Mouse (Mus musculus) heart, embryonic 10.5 days (tissue): ENCODE data around the gene Rnf6. TPM values are rescaled to one million over a fixed set of nuclear protein-coding genes. Genes with fewer than 3 reads are reported as not detected.
A peak's percentile ranks its signal among the peaks of the same experiment; 100 is the strongest.

Experiments used
- DNase-seq: peaks from one replicate; pipeline ENCODE4 v3.0.0-alpha.2; 2017; ENCODE audit warnings: low spot score
- H3K27ac ChIP-seq: fragments of 300-500 bp; sonication (generic); 2 replicates; pipeline ENCODE4 v1.5.1; 2016; ENCODE audit warnings: mild to moderate bottlenecking
- H3K27me3 ChIP-seq: fragments of 300-500 bp; sonication (generic); 2 replicates; pipeline ENCODE4 v1.6.1; 2016; ENCODE audit warnings: mild to moderate bottlenecking; ENCODE audit not compliant: poor library complexity, insufficient read depth, severe bottlenecking
- H3K36me3 ChIP-seq: fragments of 300-500 bp; sonication (generic); 2 replicates; pipeline ENCODE4 v1.6.1; 2016; ENCODE audit warnings: mild to moderate bottlenecking, moderate library complexity
- H3K4me1 ChIP-seq: fragments of 300-500 bp; sonication (generic); 2 replicates; pipeline ENCODE4 v1.6.1; 2016; ENCODE audit warnings: mild to moderate bottlenecking
- H3K4me3 ChIP-seq: fragments of 300-500 bp; sonication (generic); 2 replicates; pipeline ENCODE4 v1.5.1; 2016; ENCODE audit warnings: mild to moderate bottlenecking, moderate library complexity
- H3K9me3 ChIP-seq: fragments of 300-500 bp; sonication (generic); 2 replicates; pipeline ENCODE4 v1.6.1; 2016; ENCODE audit warnings: mild to moderate bottlenecking, moderate library complexity
- WGBS: fragments of 180-500 bp; shearing (Covaris S2); methylation state at CpG from one replicate; pipeline ENCODE4 v1.1.7; 2016; 5-methylcytosine and 5-hydroxymethylcytosine counted together
- polyA plus RNA-seq: library from polyadenylated mRNA; unstranded; fragments of >200 nt; fragmentation: Nextera tagmentation; extraction: Ambion mirVana; gene quantifications from 2 replicates; pipeline ENCODE4 v1.2.1, GENCODE M21; 2016

Rnf6 gene
- polyA plus RNA-seq, 1 experiment from 2014 or later: 41.1 TPM

- no peak overlapping the region for H3K27ac ChIP-seq
- H3K9me3 ChIP-seq: no peaks in the 10 kb centered on the region
- H3K36me3 ChIP-seq: peaks cover 10% of the 10 kb centered on the region; the same call in 1 of the 2 replicates
- H3K27me3 ChIP-seq: no peaks in the 10 kb centered on the region
- 89% methylated on average over 5 of the region's 5 CpGs for WGBS
- DNase-seq: no peak
- H3K4me3 ChIP-seq: no peak overlapping the region
- peaks cover 4% of the 10 kb centered on the region; the same call in 1 of the 2 replicates for H3K4me1 ChIP-seq
Observed at GRCm38 (mm10) chr5:146223786-146224185, 2.4 kb upstream of the Rnf6 start.

- 37% methylated on average over 6 of the region's 6 CpGs for WGBS
Observed at GRCm38 (mm10) chr5:146221722-146222121, 367 bp upstream of the Rnf6 start.

GRCm38 (mm10) chr5:146220501-146220878 lies 865 bp downstream of the Rnf6 start:
- Histone ChIP-seq H3K27me3 (no peaks in the 10 kb centered on the region), H3K27ac (peak overlapping the region; percentile 98), H3K4me3 (peak overlapping the region; percentile 77), H3K9me3 (no peaks in the 10 kb centered on the region), H3K4me1 (peaks cover 4% of the 10 kb centered on the region; the same call in 1 of the 2 replicates), H3K36me3 (peaks cover 37% of the 10 kb centered on the region)
- WGBS: 9% methylated on average over 13 of the region's 13 CpGs
- DNase-seq: no peak

More at GRCm38 (mm10) chr5:146221722-146222121, 367 bp upstream of the Rnf6 start:
- peaks cover 4% of the 10 kb centered on the region; the same call in 1 of the 2 replicates for H3K4me1 ChIP-seq
- peaks cover 28% of the 10 kb centered on the region for H3K36me3 ChIP-seq
- H3K9me3 ChIP-seq: no peaks in the 10 kb centered on the region
- peak overlapping the region; percentile 77 for H3K4me3 ChIP-seq
- no peak for DNase-seq
- H3K27me3 ChIP-seq: no peaks in the 10 kb centered on the region
- peak overlapping the region; percentile 98 for H3K27ac ChIP-seq

GRCm38 (mm10) chr5:146205537-146205936 lies 15.8 kb downstream of the Rnf6 start:
- Histone ChIP-seq H3K36me3 (peaks cover 84% of the 10 kb centered on the region), H3K4me3 (no peak overlapping the region)
- 86% methylated on average over 5 of the region's 5 CpGs for WGBS

GRCm38 (mm10) chr5:146203921-146204320 lies 17.4 kb downstream of the Rnf6 start:
- Histone ChIP-seq H3K4me1 (no peaks in the 10 kb centered on the region), H3K36me3 (peaks cover 70% of the 10 kb centered on the region), H3K9me3 (0 out of 2 replicates have a peak, but pooled peaks cover 3% of the 10 kb centered on the region), H3K27ac (no peak overlapping the region), H3K27me3 (no peaks in the 10 kb centered on the region), H3K4me3 (no peak overlapping the region)
- 81% methylated on average over 2 of the region's 2 CpGs for WGBS
- DNase-seq: no peak

More at GRCm38 (mm10) chr5:146205537-146205936, 15.8 kb downstream of the Rnf6 start:
- DNase-seq: no peak
- Histone ChIP-seq H3K27me3 (no peaks in the 10 kb centered on the region), H3K27ac (no peak overlapping the region), H3K9me3 (0 out of 2 replicates have a peak, but pooled peaks cover 2% of the 10 kb centered on the region), H3K4me1 (no peaks in the 10 kb centered on the region)

- Histone ChIP-seq H3K4me1 (no peaks in the 10 kb centered on the region), H3K36me3 (peaks cover 36% of the 10 kb centered on the region), H3K27ac (no peak overlapping the region), H3K4me3 (no peak overlapping the region), H3K27me3 (no peaks in the 10 kb centered on the region), H3K9me3 (0 out of 2 replicates have a peak, but pooled peaks cover 3% of the 10 kb centered on the region)
- no peak for DNase-seq
- WGBS: 96% methylated on average over 6 of the region's 6 CpGs
Observed at GRCm38 (mm10) chr5:146200580-146200979, 20.8 kb downstream of the Rnf6 start.

DNA sequence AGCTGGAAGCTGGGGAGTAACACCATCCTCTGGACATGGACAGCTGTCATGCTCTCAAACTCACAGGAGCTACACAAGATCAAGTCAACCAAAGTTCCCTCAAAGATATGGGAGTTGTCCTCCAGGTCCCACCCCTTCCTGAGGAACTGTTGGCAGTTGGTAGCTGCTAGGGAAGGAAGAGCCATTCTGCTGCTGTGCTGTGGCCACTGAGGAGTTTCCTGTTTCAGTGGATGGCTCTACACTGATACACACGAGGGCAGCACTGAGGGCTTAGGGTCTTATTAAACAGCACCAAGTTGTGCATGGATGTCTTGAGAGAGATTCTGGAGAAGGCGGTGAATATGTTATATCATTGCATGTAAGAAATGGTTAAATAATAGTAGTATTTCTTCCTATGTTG lies 21.8 kb downstream of the Rnf6 start:
- WGBS: 73% methylated on average over 2 of the region's 2 CpGs
- Histone ChIP-seq H3K4me3 (no peak overlapping the region), H3K4me1 (no peaks in the 10 kb centered on the region)

GRCm38 (mm10) chr5:146199073-146199472 lies 22.3 kb downstream of the Rnf6 start:
- DNase-seq: no peak
- Histone ChIP-seq H3K4me1 (no peaks in the 10 kb centered on the region), H3K27me3 (no peaks in the 10 kb centered on the region), H3K9me3 (0 out of 2 replicates have a peak, but pooled peaks cover 3% of the 10 kb centered on the region), H3K4me3 (no peak overlapping the region), H3K27ac (no peak overlapping the region), H3K36me3 (peaks cover 21% of the 10 kb centered on the region)

More for the DNA sequence above, 21.8 kb downstream of the Rnf6 start:
- 0 out of 2 replicates have a peak, but pooled peaks cover 3% of the 10 kb centered on the region for H3K9me3 ChIP-seq
- peaks cover 26% of the 10 kb centered on the region for H3K36me3 ChIP-seq
- no peak for DNase-seq
- no peaks in the 10 kb centered on the region for H3K27me3 ChIP-seq
- no peak overlapping the region for H3K27ac ChIP-seq

DNA sequence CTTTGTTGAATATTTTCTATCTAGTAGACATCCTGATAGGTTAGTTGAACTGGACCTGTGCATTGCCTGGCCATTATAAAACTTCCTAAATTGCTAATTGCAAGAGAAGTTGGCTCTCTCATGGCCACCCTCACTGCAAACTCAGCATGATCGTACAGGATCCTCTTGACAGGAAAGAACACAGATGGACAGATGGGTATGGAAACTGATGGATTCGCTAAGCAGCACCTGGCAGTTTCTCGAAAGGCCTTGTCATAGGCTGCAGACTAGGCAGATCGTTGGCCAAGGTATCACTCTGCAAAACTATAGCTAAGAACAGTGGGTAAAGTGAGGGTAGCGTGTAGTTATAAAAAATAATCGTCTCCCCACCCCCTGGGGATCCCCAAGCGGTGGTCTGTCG lies 28.0 kb downstream of the Rnf6 start:
- Histone ChIP-seq H3K27ac (no peak overlapping the region), H3K4me3 (no peak overlapping the region), H3K4me1 (no peaks in the 10 kb centered on the region), H3K9me3 (no peaks in the 10 kb centered on the region), H3K36me3 (no peaks in the 10 kb centered on the region), H3K27me3 (no peaks in the 10 kb centered on the region)
- no peak for DNase-seq
- WGBS: 78% methylated on average over 8 of the region's 8 CpGs

DNA sequence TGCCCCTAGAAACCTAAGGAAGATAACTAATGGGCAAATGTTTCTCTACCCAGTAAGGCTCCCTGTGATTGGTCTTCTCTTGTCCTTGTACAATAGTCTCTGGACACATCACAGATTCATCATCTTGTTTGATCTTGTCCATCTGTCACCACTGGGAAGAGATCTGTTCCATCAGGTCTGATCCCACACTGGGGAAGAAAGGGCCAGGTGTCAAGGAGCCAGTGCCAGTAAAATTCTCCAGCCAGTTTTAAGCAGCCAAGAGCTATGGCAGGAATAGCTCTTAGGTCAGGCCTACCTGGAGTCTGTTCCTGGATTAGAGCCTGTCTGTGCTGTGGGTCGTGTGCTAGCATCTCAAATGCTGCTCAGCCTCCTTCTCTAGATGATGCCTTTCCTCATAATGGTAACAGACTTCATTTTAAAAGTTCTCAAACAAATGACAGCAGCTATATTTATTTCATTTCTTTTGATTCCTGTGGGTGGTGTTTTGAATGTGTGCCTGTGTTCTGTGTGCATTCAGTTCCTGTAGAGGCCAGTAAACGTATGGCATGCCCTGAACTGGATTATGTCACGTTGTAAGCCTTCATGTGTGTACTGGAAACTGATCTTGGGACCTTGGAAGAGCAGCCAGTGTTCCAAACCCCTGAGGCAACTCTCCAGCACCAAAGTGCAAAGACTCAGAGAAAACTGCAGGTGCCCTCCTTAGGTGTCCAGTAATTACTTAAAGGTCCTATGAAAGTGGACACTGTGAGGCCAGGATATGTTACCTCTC lies 30.7 kb downstream of the Rnf6 start:
- H3K9me3 ChIP-seq: no peaks in the 10 kb centered on the region
- H3K4me1 ChIP-seq: no peaks in the 10 kb centered on the region
- H3K27me3 ChIP-seq: no peaks in the 10 kb centered on the region
- H3K27ac ChIP-seq: no peak overlapping the region
- H3K4me3 ChIP-seq: no peak overlapping the region
- DNase-seq: no peak
- no peaks in the 10 kb centered on the region for H3K36me3 ChIP-seq
- 61% methylated on average over 3 of the region's 3 CpGs for WGBS

DNA sequence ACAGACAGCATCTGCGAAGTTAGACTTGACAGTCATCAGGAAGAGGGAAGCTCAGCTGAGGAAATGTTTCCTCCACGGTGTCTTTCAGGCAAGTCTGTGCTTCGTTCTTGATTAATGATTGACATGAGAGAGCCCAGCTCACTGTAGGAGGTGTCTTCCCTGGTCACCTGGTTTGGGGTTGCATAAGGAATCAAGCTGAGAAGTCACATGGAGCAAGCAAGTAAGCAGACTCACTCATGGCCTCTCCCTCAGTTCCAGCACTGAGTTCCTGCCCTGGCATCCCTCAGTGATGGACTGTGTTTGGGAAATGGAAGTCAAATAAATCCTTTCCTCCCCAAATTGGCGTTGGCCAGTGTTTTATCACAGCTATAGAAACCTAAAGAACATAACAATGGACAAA lies 31.3 kb downstream of the Rnf6 start:
- no peaks in the 10 kb centered on the region for H3K36me3 ChIP-seq
- no peak overlapping the region for H3K27ac ChIP-seq
- no peaks in the 10 kb centered on the region for H3K4me1 ChIP-seq
- WGBS: 65% methylated on average over 4 of the region's 4 CpGs
- DNase-seq: no peak
- no peak overlapping the region for H3K4me3 ChIP-seq
- no peaks in the 10 kb centered on the region for H3K9me3 ChIP-seq
- no peaks in the 10 kb centered on the region for H3K27me3 ChIP-seq

GRCm38 (mm10) chr5:146188712-146189111 lies 32.6 kb downstream of the Rnf6 start:
- Histone ChIP-seq H3K9me3 (no peaks in the 10 kb centered on the region), H3K4me1 (no peaks in the 10 kb centered on the region), H3K27me3 (no peaks in the 10 kb centered on the region), H3K4me3 (no peak overlapping the region), H3K27ac (no peak overlapping the region), H3K36me3 (no peaks in the 10 kb centered on the region)
- DNase-seq: no peak
- 79% methylated on average over 7 of the region's 7 CpGs for WGBS

DNA sequence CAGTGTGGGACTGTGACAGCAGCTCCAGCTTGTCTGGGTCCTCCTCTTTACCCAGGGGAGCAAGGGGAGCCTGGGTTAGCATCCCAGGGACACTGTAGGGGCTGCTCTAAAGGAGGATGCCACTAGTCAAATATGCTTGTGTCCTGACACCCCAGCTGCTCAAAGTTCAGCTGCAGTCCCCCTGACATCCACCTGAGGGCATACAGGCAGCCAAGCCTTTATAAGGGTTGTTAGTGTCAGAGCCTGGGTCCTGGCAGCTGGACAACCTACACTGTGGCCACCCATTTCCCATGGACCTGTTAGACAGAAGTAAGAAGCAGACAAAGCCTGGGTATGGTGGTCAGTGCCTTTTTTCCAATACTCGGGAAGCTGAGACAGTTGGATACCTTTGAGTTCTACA lies 33.2 kb downstream of the Rnf6 start:
- no peak overlapping the region for H3K27ac ChIP-seq
- no peaks in the 10 kb centered on the region for H3K4me1 ChIP-seq
- DNase-seq: no peak
- 89% methylated on average over 1 of the region's 1 CpGs for WGBS
- H3K27me3 ChIP-seq: no peaks in the 10 kb centered on the region
- H3K9me3 ChIP-seq: no peaks in the 10 kb centered on the region
- H3K36me3 ChIP-seq: no peaks in the 10 kb centered on the region
- H3K4me3 ChIP-seq: no peak overlapping the region
